Mouse (Mus musculus) neural tube, postnatal 0 days (tissue): ENCODE results near the gene St3gal2. TPM values are rescaled to one million over a fixed set of nuclear protein-coding genes. Genes with fewer than 3 reads are reported as not detected.

ENCODE experiments used
- microRNA-seq: library from miRNA; unstranded; fragments of <30 nt; microRNA quantifications from one replicate; pipeline ENCODE4, GENCODE M21; 2016
- polyA plus RNA-seq: library from polyadenylated mRNA; unstranded; fragments of >200 nt; fragmentation: Nextera tagmentation; extraction: Ambion mirVana; gene quantifications from 2 replicates; pipeline ENCODE4 v1.2.1, GENCODE M21; 2015

The St3gal2 gene
- 22.2 and 23.7 TPM in 2 replicates for polyA plus RNA-seq

DNA sequence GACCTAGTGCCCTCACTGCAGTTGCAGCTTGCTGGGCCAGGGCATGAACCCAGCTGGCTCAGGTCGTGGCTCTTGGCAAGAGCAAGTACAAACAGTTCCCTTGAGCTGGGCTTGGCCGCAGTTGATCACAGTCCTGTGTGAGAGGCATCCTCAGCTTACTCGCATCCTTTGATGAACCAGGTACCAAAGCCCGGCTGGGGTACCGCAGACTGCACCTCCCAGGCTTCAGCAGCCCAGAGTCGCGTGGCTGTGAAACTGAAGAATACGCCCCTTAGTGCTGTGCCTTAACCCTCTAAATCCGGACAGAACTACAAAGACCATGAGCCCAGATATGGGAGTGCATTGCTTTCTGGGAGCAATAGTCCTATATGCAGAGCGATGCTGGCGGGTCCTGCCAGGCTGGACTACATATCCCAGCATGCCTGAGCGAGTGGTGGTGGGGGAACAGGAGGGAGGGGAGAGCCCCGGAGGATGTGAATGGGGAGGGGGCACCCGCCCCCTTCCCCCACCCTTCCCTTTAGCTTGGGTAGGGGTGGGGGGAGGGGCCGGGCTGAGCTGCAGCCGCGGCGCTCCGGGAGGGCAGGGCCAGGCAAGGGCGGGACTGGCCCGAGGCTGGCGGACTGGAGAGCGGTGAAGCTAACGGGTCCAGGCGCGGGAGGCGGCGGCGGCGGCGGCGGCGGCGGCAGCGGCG lies at the start of gene St3gal2:
TSS of gene St3gal2 (plus strand) at position 582 of the 691 bp plus-strand sequence.

DNA sequence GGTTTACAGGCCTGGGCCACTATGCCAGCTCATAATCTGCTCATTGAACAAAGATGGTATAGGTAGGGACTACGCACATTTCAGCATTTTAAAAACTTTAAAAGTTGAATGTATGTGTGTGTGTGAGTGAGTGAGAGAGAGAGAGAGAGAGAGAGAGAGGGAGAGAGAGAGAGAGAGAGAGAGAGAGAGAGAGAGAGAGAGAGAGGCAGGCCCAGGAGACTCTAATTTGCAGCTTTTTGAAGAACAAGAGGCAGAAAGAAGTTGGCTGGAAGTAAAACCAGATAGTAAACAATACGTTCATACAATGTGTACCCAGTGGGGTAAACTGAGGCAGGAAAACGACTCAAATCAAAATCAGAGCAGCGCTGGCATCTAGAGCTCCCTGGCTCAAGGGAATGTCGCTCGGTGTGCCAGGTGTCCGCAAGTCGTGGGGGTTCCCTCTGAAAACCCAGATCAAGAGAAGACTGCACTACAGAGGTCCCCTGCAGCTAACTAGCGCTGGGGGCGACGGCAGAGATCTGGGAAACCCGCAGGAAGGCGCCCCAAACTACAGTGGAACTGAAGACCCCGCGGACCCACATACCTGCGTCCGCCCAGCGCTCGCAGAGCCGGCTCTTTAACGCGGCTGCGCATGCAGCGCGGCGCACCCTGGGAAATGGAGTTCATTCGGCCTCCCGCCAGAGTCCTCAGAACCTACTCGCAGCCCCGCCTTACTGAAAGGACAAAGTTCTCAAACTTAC lies 17.7 kb upstream of the St3gal2 start, which contains the start of gene Fuk:
TSS of gene Fuk (minus strand) at position 650 of the 740 bp plus-strand sequence.

DNA sequence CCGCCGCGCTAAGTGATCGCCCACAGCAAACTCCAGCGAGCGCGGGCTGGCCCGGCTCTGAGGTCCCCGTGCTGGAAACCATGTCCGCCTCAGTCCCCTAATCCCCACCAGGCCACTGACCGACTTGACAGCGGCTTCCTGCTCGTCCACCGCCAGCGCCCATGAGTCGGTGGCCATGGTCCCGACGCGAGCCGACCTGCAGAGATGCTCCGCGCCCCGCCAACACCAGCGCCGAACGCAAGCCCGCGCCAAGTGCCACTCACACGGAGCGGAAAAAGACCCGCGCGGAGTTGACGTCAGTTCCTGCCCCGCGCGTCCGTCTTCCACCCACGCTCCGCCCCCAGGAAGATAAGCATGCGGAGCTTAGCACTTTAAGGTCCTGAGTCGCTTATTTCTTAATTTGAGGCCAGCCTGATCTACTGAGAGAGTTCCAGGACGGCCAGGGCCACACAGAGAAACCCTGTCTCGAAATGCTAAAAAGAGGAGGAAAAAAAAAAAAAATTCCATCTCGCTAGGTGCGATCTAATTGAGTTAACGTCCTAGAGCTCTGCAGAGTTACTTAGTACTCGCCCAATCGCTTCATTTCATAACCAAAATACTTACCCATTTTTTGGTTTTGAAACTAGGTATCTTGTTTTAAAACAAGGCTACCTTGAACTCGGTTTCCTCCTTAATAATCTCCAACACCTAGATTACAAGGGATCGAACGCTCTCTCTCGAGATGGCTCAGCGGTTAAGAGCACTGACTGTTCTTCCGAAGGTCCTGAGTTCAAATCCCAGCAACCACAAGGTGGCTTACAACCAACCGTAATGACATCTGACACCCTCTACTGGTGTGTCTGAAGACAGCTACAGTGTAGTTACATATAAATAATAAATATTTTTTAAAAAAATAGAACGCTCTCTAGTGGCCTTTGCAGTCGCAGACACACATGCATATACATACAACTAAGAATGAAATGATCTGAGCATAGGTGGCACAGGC lies 78.1 kb downstream of the St3gal2 start, which contains the start of gene Ddx19a:
TSS of gene Ddx19a (minus strand) at position 254 of the 985 bp plus-strand sequence.

Small RNAs within 50 kb of the gene (microRNA-seq; reads per million reads assigned to microRNA genes)
- not detected for gene Mir3473d

Other genes with a start within 250 kb of the St3gal2 start
- gene Mtss1l, start 198.4 kb upstream of the St3gal2 start, polyA plus RNA-seq = 48.1 and 56.3 TPM in 2 replicates
- gene Il34, start 114.0 kb upstream of the St3gal2 start, polyA plus RNA-seq = 9.0 and 12.1 TPM in 2 replicates
- gene Cog4, start 73.3 kb upstream of the St3gal2 start, polyA plus RNA-seq = 52.9 and 53.0 TPM in 2 replicates
- 47.5 and 52.4 TPM in 2 replicates for gene Sf3b3, start 73.1 kb upstream of the St3gal2 start, polyA plus RNA-seq
- 4.5 and 6.2 TPM in 2 replicates for gene Fuk, start 17.4 kb upstream of the St3gal2 start, polyA plus RNA-seq
- gene Ddx19a, start 77.9 kb downstream of the St3gal2 start, polyA plus RNA-seq = 9.2 TPM in 2 replicates
- gene Ddx19b, start 111.8 kb downstream of the St3gal2 start, polyA plus RNA-seq = 4.8 and 5.2 TPM in 2 replicates
- gene Aars, start 113.2 kb downstream of the St3gal2 start, polyA plus RNA-seq = 79.9 and 85.0 TPM in 2 replicates
- not detected in 2 replicates for gene Exosc6, start 136.4 kb downstream of the St3gal2 start, polyA plus RNA-seq
- 0.12 TPM in 1 of 2 replicates, not detected in the other for gene Clec18a, start 172.5 kb downstream of the St3gal2 start, polyA plus RNA-seq
- 9.5 and 9.8 TPM in 2 replicates for gene Pdpr, start 174.7 kb downstream of the St3gal2 start, polyA plus RNA-seq